Mouse (Mus musculus) spleen, adult 2 months (tissue): ENCODE measurements around the gene Sh3rf1. TPM values are rescaled to one million over a fixed set of nuclear protein-coding genes. Genes with fewer than 3 reads are reported as not detected.

ENCODE experiments used
- DNase-seq, 2 experiments: peaks; one replicate each; pipeline versions ENCODE4 v3.0.0 to v3.0.0-alpha.2; 2012 to 2021; ENCODE audit warnings: low spot score in 2 of 2, low read depth in 1 of 2
- H3K27ac ChIP-seq: fragments of 200-500 bp; 2 replicates; pipeline ENCODE4 v1.5.1; 2012; ENCODE audit warnings: low read length, inconsistent platforms; ENCODE audit not compliant: insufficient read depth
- H3K27me3 ChIP-seq: fragments of 200-500 bp; 2 replicates; pipeline ENCODE4 v1.6.1; 2012; ENCODE audit warnings: mild to moderate bottlenecking, moderate library complexity, low read length, inconsistent platforms; ENCODE audit not compliant: control insufficient read depth, insufficient read depth
- H3K36me3 ChIP-seq: fragments of 200-500 bp; 2 replicates; pipeline ENCODE4 v1.6.1; 2012; ENCODE audit warnings: mild to moderate bottlenecking, low read length, inconsistent platforms; ENCODE audit not compliant: control insufficient read depth, insufficient read depth
- H3K4me1 ChIP-seq: fragments of 200-500 bp; 2 replicates; pipeline ENCODE4 v1.6.1; 2011; ENCODE audit warnings: inconsistent platforms; ENCODE audit not compliant: control insufficient read depth, insufficient read depth, insufficient read length
- H3K4me3 ChIP-seq: fragments of 200-500 bp; 2 replicates; pipeline ENCODE4 v1.5.1; 2011; ENCODE audit warnings: mild to moderate bottlenecking, inconsistent platforms; ENCODE audit not compliant: insufficient read depth, insufficient read length; ENCODE audit errors: extremely low read depth
- CTCF ChIP-seq: fragments of 200-500 bp; IDR thresholded peaks from 2 replicates; pipeline ENCODE4 v1.5.1; 2011; ENCODE audit warnings: mild to moderate bottlenecking, inconsistent platforms; ENCODE audit not compliant: insufficient read depth, insufficient read length, insufficient replicate concordance; ENCODE audit errors: extremely low read depth
- POLR2A ChIP-seq: fragments of 200-500 bp; IDR thresholded peaks from 2 replicates; pipeline ENCODE4 v1.6.1; 2011; ENCODE audit warnings: low read depth, low read length, inconsistent platforms
- WGBS: fragments of 180-500 bp; shearing (Covaris S2); methylation state at CpG from one replicate; pipeline ENCODE4 v1.1.7; 2018; 5-methylcytosine and 5-hydroxymethylcytosine counted together
- polyA plus RNA-seq: library from polyadenylated mRNA; depleted of rRNA; stranded (reverse); fragments of >200 nt; gene quantifications from 2 replicates; pipeline ENCODE4 v1.2.3, GENCODE M21; 2012

Gene Sh3rf1
- polyA plus RNA-seq, 1 experiment, result 2.5 TPM

DNA sequence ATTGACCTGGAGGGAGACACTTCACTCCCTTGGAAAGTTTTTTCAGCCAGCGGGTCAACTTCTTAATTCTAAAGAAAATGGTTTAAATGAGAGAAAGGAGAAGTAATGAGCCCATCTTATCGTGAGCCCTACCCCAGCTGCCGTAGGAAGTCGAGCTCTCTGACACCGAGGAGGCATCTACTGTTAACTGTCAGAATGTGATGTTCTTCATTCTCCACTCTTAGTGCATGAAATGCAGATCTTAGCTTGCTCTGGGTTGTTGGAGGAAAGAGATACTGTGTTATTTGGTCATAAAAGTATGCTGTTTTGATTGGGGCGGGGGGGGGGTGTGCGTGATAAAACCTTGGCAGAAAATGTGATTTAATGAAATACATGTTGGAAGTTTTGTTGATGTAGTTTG is 62.7 kb downstream of the Sh3rf1 start:
- TF ChIP-seq CTCF, result no peak
- TF ChIP-seq POLR2A, result no peak
- H3K4me3 ChIP-seq, result no peak overlapping the region
- no peaks in the 10 kb centered on the region for H3K36me3 ChIP-seq
- no peaks in the 10 kb centered on the region for H3K27me3 ChIP-seq
- H3K4me1 ChIP-seq, result peaks cover 27% of the 10 kb centered on the region; the same call in 1 of the 2 replicates
- WGBS, result 33% methylated on average over 7 of the region's 7 CpGs
- H3K27ac ChIP-seq, result no peak overlapping the region
- DNase-seq, result no peak

DNA sequence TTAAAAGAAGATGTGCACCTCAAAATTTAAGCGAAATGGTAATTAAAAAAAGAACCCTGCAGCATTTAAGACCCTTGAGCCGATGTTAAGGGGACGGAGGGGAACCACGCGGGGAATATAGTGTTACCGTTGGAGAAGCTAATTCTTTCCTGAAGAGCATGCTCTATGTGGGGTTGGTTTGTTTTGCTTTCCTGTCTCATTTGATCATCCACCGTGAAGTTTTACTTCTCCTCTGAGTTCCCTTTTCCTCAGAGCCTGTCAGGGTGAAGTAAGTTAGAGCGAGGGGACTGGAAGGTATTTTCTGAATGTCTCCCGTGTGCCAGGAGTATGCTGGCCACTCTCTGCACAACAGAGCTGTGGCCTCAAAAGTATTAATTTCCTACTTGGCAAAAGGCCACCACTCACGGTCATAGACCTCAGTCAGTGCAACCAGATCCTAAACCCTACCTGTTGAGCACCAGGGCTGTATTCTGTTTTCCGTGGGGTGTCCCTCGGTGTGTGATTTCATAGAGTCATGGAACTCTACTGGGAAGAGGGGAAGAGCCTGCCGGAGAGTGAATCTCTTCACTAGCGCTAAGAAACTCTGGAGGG is 63.2 kb downstream of the Sh3rf1 start:
- 44% methylated on average over 14 of the region's 14 CpGs for WGBS
- Histone ChIP-seq H3K4me3 (no peak overlapping the region), H3K4me1 (peaks cover 27% of the 10 kb centered on the region; the same call in 1 of the 2 replicates), H3K27ac (no peak overlapping the region), H3K36me3 (no peaks in the 10 kb centered on the region), H3K27me3 (no peaks in the 10 kb centered on the region)
- TF ChIP-seq CTCF, result no peak
- TF ChIP-seq POLR2A, result no peak
- DNase-seq, result peak in 1 of 2 experiments; percentile 12

DNA sequence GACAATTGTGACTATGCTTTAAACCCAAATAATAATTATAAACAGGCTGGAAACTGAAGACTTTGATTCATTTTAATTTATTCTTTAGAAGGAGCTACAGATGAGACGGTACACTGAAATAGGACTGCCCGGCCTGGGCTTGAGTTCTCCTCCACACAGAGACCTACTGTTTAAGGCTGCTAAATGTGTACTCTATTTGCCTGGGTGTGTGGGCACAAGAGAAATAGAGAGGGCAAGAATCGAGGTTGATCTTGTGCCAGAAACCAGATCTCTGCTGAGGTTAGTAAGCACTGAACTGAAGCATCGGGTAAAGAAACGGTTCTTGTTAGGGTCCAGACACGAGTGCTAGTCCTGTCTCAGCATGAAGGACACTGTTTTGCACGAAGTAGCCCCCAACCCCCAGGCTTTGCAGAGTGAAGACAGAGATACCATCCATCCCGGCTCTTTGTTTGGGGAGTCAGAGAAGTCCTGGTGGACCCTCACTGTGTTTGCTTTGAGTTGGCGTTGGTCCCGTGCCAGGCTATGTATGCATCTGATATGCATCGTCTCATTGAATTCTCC is 64.4 kb downstream of the Sh3rf1 start:
- H3K4me1 ChIP-seq, result peaks cover 19% of the 10 kb centered on the region; the same call in 1 of the 2 replicates
- H3K4me3 ChIP-seq, result no peak overlapping the region
- no peak for DNase-seq
- H3K27me3 ChIP-seq, result no peaks in the 10 kb centered on the region
- 81% methylated on average over 11 of the region's 11 CpGs for WGBS
- H3K27ac ChIP-seq, result no peak overlapping the region
- TF ChIP-seq POLR2A (no peak), CTCF (no peak)
- H3K36me3 ChIP-seq, result no peaks in the 10 kb centered on the region

DNA sequence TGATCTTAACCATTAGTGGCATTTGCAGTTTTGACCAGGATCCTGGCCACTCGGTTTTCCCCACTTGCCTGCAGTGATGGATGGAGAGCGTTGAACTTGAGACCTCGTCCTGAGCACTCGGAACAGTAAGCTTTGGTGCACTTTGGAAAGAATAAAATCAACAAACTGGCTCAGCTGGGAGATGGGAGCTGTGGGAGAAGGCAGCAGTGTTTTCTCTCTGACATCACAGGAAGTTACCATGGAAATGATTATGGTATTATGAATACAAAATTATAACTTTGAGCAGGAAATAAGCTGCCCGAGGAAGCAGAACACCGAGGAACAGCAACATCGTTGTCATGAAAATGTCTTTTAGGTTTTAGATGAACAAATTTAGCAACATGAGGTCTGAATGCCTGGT is 65.0 kb downstream of the Sh3rf1 start:
- H3K36me3 ChIP-seq, result no peaks in the 10 kb centered on the region
- H3K27ac ChIP-seq, result no peak overlapping the region
- 56% methylated on average over 7 of the region's 7 CpGs for WGBS
- no peak for TF ChIP-seq CTCF
- no peak for TF ChIP-seq POLR2A
- peaks cover 13% of the 10 kb centered on the region; the same call in 1 of the 2 replicates for H3K4me1 ChIP-seq
- no peak overlapping the region for H3K4me3 ChIP-seq
- no peaks in the 10 kb centered on the region for H3K27me3 ChIP-seq
- DNase-seq, result no peak

DNA sequence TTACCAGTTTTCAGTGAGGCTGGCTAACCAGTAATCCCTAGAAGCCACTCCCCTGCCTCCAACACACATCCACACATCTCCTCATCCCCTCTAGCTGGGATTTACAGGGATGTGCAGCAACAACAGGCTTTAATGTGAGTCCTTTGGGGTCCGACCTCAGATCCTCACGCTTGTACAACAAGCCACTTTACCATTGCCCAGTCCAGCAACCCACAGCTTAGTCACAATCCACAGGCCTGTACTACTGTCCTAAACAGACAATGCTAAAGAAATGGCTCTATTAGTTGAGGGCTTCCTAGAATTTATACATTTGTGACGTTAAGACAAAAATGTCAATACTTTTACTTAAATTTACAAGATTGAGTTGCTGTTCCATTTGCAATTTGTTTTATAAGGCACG is 71.4 kb downstream of the Sh3rf1 start:
- Histone ChIP-seq H3K36me3 (no peaks in the 10 kb centered on the region), H3K4me1 (no peaks in the 10 kb centered on the region), H3K4me3 (no peak overlapping the region), H3K27me3 (no peaks in the 10 kb centered on the region), H3K27ac (no peak overlapping the region)
- TF ChIP-seq CTCF, result no peak
- no peak for TF ChIP-seq POLR2A
- no peak for DNase-seq
- 96% methylated on average over 4 of the region's 4 CpGs for WGBS

DNA sequence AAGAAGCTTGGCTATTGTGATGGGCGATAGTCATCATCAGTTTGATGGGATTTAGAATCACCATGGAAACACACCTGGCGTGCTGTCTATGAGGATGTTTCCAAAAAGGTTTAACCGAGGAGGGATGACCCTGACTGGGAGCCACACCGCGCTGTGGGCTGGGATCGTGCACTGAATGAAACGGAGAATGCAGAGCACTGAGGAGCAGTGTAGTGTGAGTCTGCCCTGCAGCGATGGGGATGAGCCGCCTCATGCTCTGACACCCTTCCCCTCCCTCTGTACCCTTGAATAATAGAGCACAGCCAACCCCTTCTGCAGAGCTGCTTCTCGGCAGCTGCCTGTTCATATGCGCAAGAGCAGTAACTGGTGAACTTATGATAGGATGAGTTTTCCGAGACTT is 71.8 kb downstream of the Sh3rf1 start:
- 95% methylated on average over 12 of the region's 12 CpGs for WGBS
- Histone ChIP-seq H3K27me3 (no peaks in the 10 kb centered on the region), H3K4me1 (no peaks in the 10 kb centered on the region), H3K4me3 (no peak overlapping the region), H3K27ac (no peak overlapping the region), H3K36me3 (no peaks in the 10 kb centered on the region)
- DNase-seq, result no peak
- no peak for TF ChIP-seq CTCF
- TF ChIP-seq POLR2A, result no peak

- Histone ChIP-seq H3K4me3 (no peak overlapping the region), H3K27me3 (no peaks in the 10 kb centered on the region), H3K4me1 (no peaks in the 10 kb centered on the region), H3K27ac (no peak overlapping the region), H3K36me3 (no peaks in the 10 kb centered on the region)
- DNase-seq, result no peak
- TF ChIP-seq CTCF, result no peak
- no peak for TF ChIP-seq POLR2A
- WGBS, result 91% methylated on average over 4 of the region's 4 CpGs
These were observed 75.2 kb downstream of the Sh3rf1 start for GRCm38 (mm10) chr8:61298828-61299227.
